Mouse (Mus musculus) hindbrain, embryonic 14.5 days (tissue): ENCODE results near the gene Samd4. TPM values are rescaled to one million over a fixed set of nuclear protein-coding genes. Genes with fewer than 3 reads are reported as not detected.

Experiments used
- ATAC-seq: fragments of 200-750 bp; cut with Nextera tagmentation; 2 replicates; pipeline ENCODE4 v1.8.0; 2017; ENCODE audit warnings: moderate number of reproducible peaks, mild to moderate bottlenecking, moderate TSS enrichment, moderate library complexity; ENCODE audit not compliant: low FRiP score
- DNase-seq: peaks from one replicate; pipeline ENCODE4 v3.0.0-alpha.2; 2015; ENCODE audit warnings: low spot score
- H3K27ac ChIP-seq: fragments of 300-500 bp; sonication (generic); 2 replicates; pipeline ENCODE4 v1.5.1; 2014; ENCODE audit warnings: mild to moderate bottlenecking, moderate library complexity
- H3K27me3 ChIP-seq: fragments of 300-500 bp; sonication (generic); 2 replicates; pipeline ENCODE4 v1.6.1; 2014; ENCODE audit warnings: mild to moderate bottlenecking, low read length, mixed read lengths; ENCODE audit not compliant: control insufficient read depth, insufficient read depth
- H3K36me3 ChIP-seq: fragments of 300-500 bp; sonication (generic); replicated peaks from 2 replicates; pipeline ENCODE4 v1.6.1; 2014; ENCODE audit not compliant: control insufficient read depth, insufficient read depth
- H3K4me1 ChIP-seq: fragments of 300-500 bp; sonication (generic); replicated peaks from 2 replicates; pipeline ENCODE4 v1.6.1; 2014; ENCODE audit warnings: antibody characterized with exemption, low read length, mixed read lengths; ENCODE audit not compliant: control insufficient read depth, insufficient read depth
- H3K4me2 ChIP-seq: fragments of 300-500 bp; sonication (generic); replicated peaks from 2 replicates; pipeline ENCODE4 v1.6.1; 2014; ENCODE audit warnings: mild to moderate bottlenecking, moderate library complexity
- H3K4me3 ChIP-seq: fragments of 300-500 bp; sonication (generic); replicated peaks from 2 replicates; pipeline ENCODE4 v1.5.1; 2014; ENCODE audit warnings: mild to moderate bottlenecking, low read length
- H3K9ac ChIP-seq: fragments of 300-500 bp; sonication (generic); 2 replicates; pipeline ENCODE4 v1.6.1; 2014
- H3K9me3 ChIP-seq: fragments of 300-500 bp; sonication (generic); 2 replicates; pipeline ENCODE4 v1.6.1; 2016; ENCODE audit warnings: low read length; ENCODE audit not compliant: control insufficient read depth
- WGBS: fragments of 180-500 bp; shearing (Covaris S2); extraction: QIAGEN DNeasy Blood & Tissue Kit; methylation state at CpG from one replicate; pipeline ENCODE4 v1.1.7; 2014; 5-methylcytosine and 5-hydroxymethylcytosine counted together
- polyA plus RNA-seq: library from polyadenylated mRNA; unstranded; fragments of >200 nt; fragmentation: Nextera tagmentation; extraction: Ambion mirVana; gene quantifications from 2 replicates; pipeline ENCODE4 v1.2.1, GENCODE M21; 2014

The Samd4 gene
- polyA plus RNA-seq, 1 experiment from 2014 or later, result 3.1 TPM

DNA sequence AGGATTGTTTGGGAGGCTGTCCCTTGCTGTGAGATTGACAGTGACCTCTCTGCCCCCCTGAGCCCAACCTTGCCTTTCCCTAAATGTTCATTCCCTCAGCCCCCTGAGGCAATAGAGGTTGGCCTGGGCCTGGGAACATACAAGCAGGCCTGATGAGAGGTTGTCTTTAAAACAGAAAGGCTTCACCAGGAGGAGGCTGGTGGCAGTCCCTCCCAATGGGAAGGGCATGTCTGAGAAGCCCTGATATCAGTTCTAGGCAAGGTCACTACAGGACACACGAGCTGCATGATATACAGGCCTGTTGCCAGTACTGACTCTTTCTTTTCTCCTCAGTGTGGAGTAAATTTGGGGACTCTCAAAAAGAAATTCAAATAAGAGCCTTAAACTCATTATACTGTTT lies 205.7 kb downstream of the Samd4 start:
- Histone ChIP-seq H3K36me3 (no peaks in the 10 kb centered on the region), H3K9ac (no peak overlapping the region), H3K9me3 (no peaks in the 10 kb centered on the region), H3K4me2 (no peak overlapping the region), H3K27me3 (no peaks in the 10 kb centered on the region), H3K27ac (no peak overlapping the region), H3K4me1 (peaks cover 4% of the 10 kb centered on the region; the same call in 1 of the 2 replicates), H3K4me3 (no peak overlapping the region)
- DNase-seq (no peak), ATAC-seq (no peak)
- 52% methylated on average over 1 of the region's 1 CpGs for WGBS

DNA sequence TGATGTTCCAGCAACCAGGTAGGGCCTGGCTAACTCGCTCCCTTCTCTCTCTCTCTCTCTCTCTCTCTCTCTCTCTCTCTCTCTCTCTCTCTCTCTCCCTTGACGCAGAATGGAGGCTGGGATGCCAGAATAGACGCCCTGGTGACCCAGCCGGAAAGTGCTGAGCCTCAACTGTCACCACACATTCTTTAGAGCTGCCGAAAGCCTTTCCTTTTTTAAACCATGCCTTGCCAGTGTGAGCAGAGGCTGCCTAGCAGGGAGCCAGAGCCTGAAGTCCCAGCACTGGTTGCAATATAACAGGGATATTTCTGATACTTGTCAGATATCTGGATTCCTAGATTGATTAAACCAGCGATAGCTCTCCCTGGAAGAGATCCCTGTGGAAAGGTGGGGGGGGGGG lies 206.5 kb downstream of the Samd4 start:
- no peaks in the 10 kb centered on the region for H3K4me1 ChIP-seq
- H3K4me3 ChIP-seq, result no peak overlapping the region
- H3K36me3 ChIP-seq, result no peaks in the 10 kb centered on the region
- H3K4me2 ChIP-seq, result no peak overlapping the region
- H3K27me3 ChIP-seq, result no peaks in the 10 kb centered on the region
- DNase-seq (no peak), ATAC-seq (no peak)
- WGBS, result 50% methylated on average over 6 of the region's 6 CpGs
- H3K27ac ChIP-seq, result no peak overlapping the region
- H3K9ac ChIP-seq, result no peak overlapping the region
- H3K9me3 ChIP-seq, result no peaks in the 10 kb centered on the region

DNA sequence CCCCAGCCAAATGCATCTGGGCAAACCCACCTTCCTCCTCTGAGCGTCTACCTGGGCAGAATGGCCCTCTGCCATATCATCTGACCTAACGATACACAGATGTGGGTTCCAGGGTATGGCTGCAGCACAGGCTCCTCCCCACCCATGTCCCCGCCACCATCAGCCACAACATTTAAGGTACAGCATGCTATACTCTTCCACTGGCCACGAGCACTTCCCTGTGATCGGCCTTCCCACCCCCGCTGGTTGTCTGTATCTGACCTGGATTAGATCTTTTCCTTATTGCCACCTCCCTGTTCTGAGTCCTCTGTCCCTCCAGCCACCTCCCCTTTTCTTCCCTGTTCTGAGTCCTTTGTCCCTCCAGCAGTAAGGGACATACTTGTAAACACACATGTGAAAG lies 209.3 kb downstream of the Samd4 start:
- Histone ChIP-seq H3K9ac (no peak overlapping the region), H3K9me3 (no peaks in the 10 kb centered on the region), H3K27me3 (no peaks in the 10 kb centered on the region), H3K4me1 (no peaks in the 10 kb centered on the region), H3K36me3 (no peaks in the 10 kb centered on the region), H3K4me2 (no peak overlapping the region), H3K4me3 (no peak overlapping the region), H3K27ac (no peak overlapping the region)
- WGBS, result 95% methylated on average over 6 of the region's 6 CpGs
- DNase-seq (no peak), ATAC-seq (no peak)

DNA sequence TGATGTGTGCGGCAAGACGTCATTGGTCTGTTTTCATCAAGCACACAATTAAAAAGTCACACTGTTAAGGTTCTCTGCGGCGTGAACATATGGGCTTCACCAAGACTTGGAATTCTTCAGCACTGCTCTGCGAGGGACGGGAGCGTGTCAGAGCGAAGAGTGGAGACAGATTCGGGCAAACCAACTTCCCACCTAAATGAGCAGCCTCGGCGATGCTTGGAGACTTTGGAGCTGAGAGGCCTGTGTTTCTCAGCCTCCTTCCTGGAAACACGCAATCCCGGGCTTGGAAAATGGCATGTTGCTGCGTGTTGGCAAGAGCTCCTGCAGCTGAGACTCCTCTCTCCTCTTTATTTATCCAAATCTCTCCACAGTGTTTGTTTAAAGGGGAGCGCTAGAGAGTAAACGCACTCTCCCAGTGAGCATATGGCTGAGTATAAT lies 210.7 kb downstream of the Samd4 start:
- ATAC-seq (no peak), DNase-seq (no peak)
- H3K4me1 ChIP-seq, result no peaks in the 10 kb centered on the region
- H3K27me3 ChIP-seq, result no peaks in the 10 kb centered on the region
- no peak overlapping the region for H3K9ac ChIP-seq
- no peak overlapping the region for H3K4me2 ChIP-seq
- H3K36me3 ChIP-seq, result no peaks in the 10 kb centered on the region
- no peaks in the 10 kb centered on the region for H3K9me3 ChIP-seq
- H3K4me3 ChIP-seq, result no peak overlapping the region
- H3K27ac ChIP-seq, result no peak overlapping the region
- WGBS, result 75% methylated on average over 16 of the region's 16 CpGs

DNA sequence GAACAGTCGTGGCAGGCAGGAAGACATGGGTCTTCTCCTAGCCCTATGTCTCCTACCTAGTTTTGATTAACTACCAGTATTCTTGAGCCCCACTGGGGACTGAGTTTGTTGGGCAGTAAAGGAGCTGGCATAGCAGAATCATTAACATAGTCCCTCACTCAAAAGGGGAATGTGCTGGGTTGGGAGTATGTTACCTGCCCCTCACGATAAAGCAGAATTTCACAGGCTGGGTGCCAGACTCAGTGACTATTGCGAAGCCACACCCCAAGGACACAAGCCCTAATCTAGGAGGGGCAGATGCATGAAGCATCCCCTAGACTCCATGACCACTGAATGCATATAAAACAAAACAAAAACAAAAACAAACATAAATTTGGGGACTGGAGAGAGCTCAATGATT lies 212.4 kb downstream of the Samd4 start:
- Histone ChIP-seq H3K4me2 (no peak overlapping the region), H3K4me3 (no peak overlapping the region), H3K9me3 (no peaks in the 10 kb centered on the region), H3K9ac (no peak overlapping the region), H3K27ac (no peak overlapping the region), H3K36me3 (no peaks in the 10 kb centered on the region), H3K4me1 (no peaks in the 10 kb centered on the region), H3K27me3 (no peaks in the 10 kb centered on the region)
- WGBS, result 95% methylated on average over 3 of the region's 3 CpGs
- ATAC-seq (no peak), DNase-seq (no peak)

DNA sequence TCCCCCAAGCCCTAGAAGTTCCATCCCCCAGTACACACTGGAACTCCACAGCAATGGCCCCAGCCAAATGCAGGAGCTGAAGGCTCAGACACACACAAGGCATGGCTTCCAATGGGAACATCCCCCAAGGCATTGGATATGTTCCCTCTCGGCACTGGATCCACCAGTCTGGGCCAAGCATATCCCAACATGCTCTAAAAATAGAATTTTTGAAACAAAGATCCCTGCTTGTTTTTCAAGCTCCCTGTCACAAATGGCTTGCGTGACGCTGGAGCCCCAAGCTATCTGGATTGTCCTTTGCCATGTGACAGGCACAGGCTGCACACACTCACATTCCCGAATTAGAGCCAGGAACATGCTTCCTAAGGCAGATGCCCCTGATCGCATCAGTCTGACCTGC lies 213.7 kb downstream of the Samd4 start:
- DNase-seq (no peak), ATAC-seq (no peak)
- Histone ChIP-seq H3K27ac (no peak overlapping the region), H3K9ac (no peak overlapping the region), H3K4me1 (no peaks in the 10 kb centered on the region), H3K27me3 (no peaks in the 10 kb centered on the region), H3K9me3 (no peaks in the 10 kb centered on the region), H3K36me3 (no peaks in the 10 kb centered on the region), H3K4me2 (no peak overlapping the region), H3K4me3 (no peak overlapping the region)
- 83% methylated on average over 5 of the region's 5 CpGs for WGBS

DNA sequence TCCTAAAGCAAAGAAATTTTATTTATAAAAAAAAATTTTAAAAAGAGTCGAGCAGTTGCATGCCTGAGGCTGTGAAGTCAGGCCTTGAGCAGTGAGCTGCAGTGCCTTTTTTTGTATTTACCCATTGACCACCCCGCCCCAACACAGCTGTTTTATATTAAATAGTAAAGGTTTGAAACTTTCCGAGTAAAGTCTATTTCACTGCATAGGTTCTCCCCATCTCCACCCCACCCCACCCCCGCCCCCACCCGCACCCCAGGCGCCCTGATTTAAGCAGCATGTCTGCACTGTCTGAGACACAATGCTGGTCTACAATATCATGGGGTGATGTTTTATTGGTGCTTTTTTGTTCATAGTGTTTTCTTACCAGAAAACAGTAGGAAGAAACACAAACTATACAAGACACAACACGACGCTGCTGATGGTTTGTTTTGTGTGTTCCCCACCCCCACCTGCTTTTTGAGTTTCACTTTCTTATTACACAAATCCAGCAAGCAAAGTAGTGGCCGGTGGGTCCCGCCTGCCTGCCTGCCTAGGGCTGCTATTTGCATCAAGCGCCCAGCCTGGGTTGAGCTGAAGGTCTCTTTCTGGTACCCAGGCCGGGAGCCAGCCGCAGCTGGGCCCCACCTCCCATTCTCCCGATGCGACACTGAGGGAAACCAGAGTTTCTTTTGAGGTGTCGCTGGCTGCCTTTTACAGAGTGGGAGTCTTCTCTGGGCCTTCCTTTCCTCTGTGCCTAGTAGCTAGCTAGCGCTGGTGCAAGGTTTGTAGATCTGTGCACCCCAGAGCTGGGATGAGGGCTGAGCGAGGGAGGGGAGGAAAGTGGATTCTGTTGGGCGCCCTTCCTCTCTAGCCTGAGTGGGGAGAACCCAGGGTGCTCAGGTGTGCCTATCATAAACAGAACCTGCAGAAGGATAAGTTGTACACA lies 221.9 kb downstream of the Samd4 start:
- Histone ChIP-seq H3K9ac (no peak overlapping the region), H3K36me3 (no peaks in the 10 kb centered on the region), H3K4me3 (no peak overlapping the region), H3K27me3 (no peaks in the 10 kb centered on the region), H3K4me2 (no peak overlapping the region), H3K4me1 (no peaks in the 10 kb centered on the region), H3K27ac (no peak overlapping the region), H3K9me3 (no peaks in the 10 kb centered on the region)
- DNase-seq (no peak), ATAC-seq (no peak)
- 31% methylated on average over 19 of the region's 19 CpGs for WGBS

DNA sequence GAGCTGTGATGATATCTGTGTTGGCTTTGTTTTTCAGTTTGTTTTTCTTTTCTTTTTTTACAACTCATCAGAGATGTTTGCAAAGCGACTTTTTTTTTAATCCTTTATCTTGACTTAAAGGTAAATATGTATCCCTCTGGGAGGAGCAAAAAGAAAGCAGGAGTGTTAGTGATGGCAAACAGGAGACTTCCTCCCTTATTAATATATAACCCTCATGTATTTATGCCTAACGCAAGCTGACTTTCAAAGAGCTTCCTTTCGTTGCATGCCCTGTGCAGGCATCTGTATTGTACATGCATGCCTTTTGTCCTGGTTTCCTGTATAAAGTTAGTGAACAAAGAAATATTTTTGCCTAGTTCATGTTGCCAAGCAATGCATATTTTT lies 222.5 kb downstream of the Samd4 start:
- 84% methylated on average over 3 of the region's 3 CpGs for WGBS
- no peak overlapping the region for H3K4me2 ChIP-seq

DNA sequence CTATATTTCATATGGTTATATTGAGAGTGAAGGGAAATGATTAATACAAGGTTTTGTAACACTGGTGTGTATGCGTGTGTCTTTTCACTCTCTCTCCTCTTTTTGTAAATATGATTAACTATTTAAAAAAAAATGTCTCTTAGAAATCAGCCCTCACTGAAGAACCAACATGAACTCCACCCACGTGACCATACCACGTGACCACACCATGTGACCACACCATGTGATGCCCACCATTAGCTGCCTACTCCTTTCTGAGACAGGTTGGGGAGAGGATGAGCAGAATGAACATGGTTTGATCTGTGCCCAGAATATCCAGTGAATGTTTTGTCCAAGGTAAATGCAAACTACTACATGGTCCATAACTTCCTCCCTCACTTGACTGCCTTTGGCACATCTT lies 223.1 kb downstream of the Samd4 start:
- Histone ChIP-seq H3K4me2 (no peak overlapping the region), H3K4me1 (no peaks in the 10 kb centered on the region), H3K4me3 (no peak overlapping the region), H3K9me3 (no peaks in the 10 kb centered on the region), H3K27ac (no peak overlapping the region), H3K9ac (no peak overlapping the region), H3K36me3 (no peaks in the 10 kb centered on the region), H3K27me3 (no peaks in the 10 kb centered on the region)
- no peak for DNase-seq
- WGBS, result 95% methylated on average over 3 of the region's 3 CpGs
- no peak for ATAC-seq

More for the DNA sequence above, 222.5 kb downstream of the Samd4 start:
- H3K4me3 ChIP-seq, result no peak overlapping the region
- DNase-seq (no peak), ATAC-seq (no peak)
- no peaks in the 10 kb centered on the region for H3K36me3 ChIP-seq
- no peak overlapping the region for H3K27ac ChIP-seq
- no peaks in the 10 kb centered on the region for H3K4me1 ChIP-seq
- no peaks in the 10 kb centered on the region for H3K27me3 ChIP-seq
- H3K9me3 ChIP-seq, result no peaks in the 10 kb centered on the region
- no peak overlapping the region for H3K9ac ChIP-seq
